Mouse (Mus musculus) limb, embryonic 14.5 days (tissue): ENCODE results near the gene H2afj. TPM values are rescaled to one million over a fixed set of nuclear protein-coding genes. Genes with fewer than 3 reads are reported as not detected.
A peak's percentile ranks its signal among the peaks of the same experiment; 100 is the strongest.

Source experiments
- ATAC-seq: fragments of 200-750 bp; cut with Nextera tagmentation; 2 replicates; pipeline ENCODE4 v1.8.0; 2017; ENCODE audit warnings: low read depth, moderate number of reproducible peaks, moderate TSS enrichment; ENCODE audit not compliant: low FRiP score
- DNase-seq: peaks from one replicate; pipeline ENCODE4 v3.0.0-alpha.2; 2015; ENCODE audit warnings: low spot score
- H3K27ac ChIP-seq: fragments of 300-500 bp; sonication (generic); replicated peaks from 2 replicates; pipeline ENCODE4 v1.5.1; 2014; ENCODE audit warnings: low read depth, mild to moderate bottlenecking, low read length, moderate library complexity, mixed read lengths
- H3K27me3 ChIP-seq: fragments of 300-500 bp; sonication (generic); 2 replicates; pipeline ENCODE4 v1.6.1; 2014; ENCODE audit warnings: low read length, mixed read lengths; ENCODE audit not compliant: control insufficient read depth, insufficient read depth
- H3K36me3 ChIP-seq: fragments of 300-500 bp; sonication (generic); 2 replicates; pipeline ENCODE4 v1.6.1; 2014; ENCODE audit warnings: mild to moderate bottlenecking, low read length, moderate library complexity, mixed read lengths; ENCODE audit not compliant: control insufficient read depth, insufficient read depth
- H3K4me1 ChIP-seq: fragments of 300-500 bp; sonication (generic); 2 replicates; pipeline ENCODE4 v1.6.1; 2014; ENCODE audit warnings: antibody characterized with exemption, low read length, mixed read lengths; ENCODE audit not compliant: control insufficient read depth, insufficient read depth
- H3K4me2 ChIP-seq: fragments of 300-500 bp; sonication (generic); replicated peaks from 2 replicates; pipeline ENCODE4 v1.6.1; 2014; ENCODE audit warnings: low read depth, mild to moderate bottlenecking, low read length, moderate library complexity; ENCODE audit not compliant: severe bottlenecking
- H3K4me3 ChIP-seq: fragments of 300-500 bp; sonication (generic); replicated peaks from 2 replicates; pipeline ENCODE4 v1.5.1; 2014; ENCODE audit warnings: low read length
- H3K9ac ChIP-seq: fragments of 300-500 bp; sonication (generic); 2 replicates; pipeline ENCODE4 v1.6.1; 2014; ENCODE audit warnings: mild to moderate bottlenecking, low read depth, low read length, moderate library complexity; ENCODE audit not compliant: severe bottlenecking
- H3K9me3 ChIP-seq: fragments of 300-500 bp; sonication (generic); 2 replicates; pipeline ENCODE4 v1.6.1; 2016; ENCODE audit warnings: low read length; ENCODE audit not compliant: control insufficient read depth
- POLR2A ChIP-seq: fragments of 200-500 bp; IDR thresholded peaks from 2 replicates; pipeline ENCODE4 v1.8.0; 2012; ENCODE audit warnings: inconsistent platforms, mild to moderate bottlenecking, moderate library complexity, borderline replicate concordance; ENCODE audit not compliant: insufficient read depth, insufficient read length; ENCODE audit errors: extremely low read depth
- WGBS: fragments of 180-500 bp; shearing (Covaris S2); extraction: QIAGEN DNeasy Blood & Tissue Kit; methylation state at CpG from one replicate; pipeline ENCODE4 v1.1.7; 2014; 5-methylcytosine and 5-hydroxymethylcytosine counted together
- polyA plus RNA-seq, 2 experiments: library from polyadenylated mRNA; depleted of rRNA in 1 of 2; stranded (reverse) in 1 of 2; unstranded in 1 of 2; fragments of >200 nt; fragmentation: Nextera tagmentation in 1 of 2; extraction: Ambion mirVana in 1 of 2; gene quantifications; 2 replicates each; pipeline versions ENCODE4 v1.2.1 to v1.2.3; 2012 to 2014

Gene H2afj
- 82.9 and 88.8 TPM in 2 replicates for polyA plus RNA-seq (2012; rRNA removed)
- 105 and 114 TPM in 2 replicates for polyA plus RNA-seq (2014; fragmentation: Nextera tagmentation; extraction: Ambion mirVana)

- peak within 1 kb of the TSS; percentile 72 for H3K4me2 ChIP-seq
- WGBS, result under 1% methylated on average over 33 of the region's 34 CpGs
- peak; percentile 93 for DNase-seq
- H3K9me3 ChIP-seq, result no peaks in the 10 kb centered on the region
- TF ChIP-seq POLR2A, result no peak
- ATAC-seq, result peak; percentile 89
- H3K36me3 ChIP-seq, result peaks cover 12% of the 10 kb centered on the region
- peak within 1 kb of the TSS; percentile 21 for H3K27ac ChIP-seq
- peaks cover 18% of the 10 kb centered on the region for H3K4me1 ChIP-seq
- no peaks in the 10 kb centered on the region for H3K27me3 ChIP-seq
- H3K9ac ChIP-seq, result peak within 1 kb of the TSS; percentile 57
- H3K4me3 ChIP-seq, result peak within 1 kb of the TSS; percentile 73
Observed at GRCm38 (mm10) chr6:136808014-136808417, at the start of gene H2afj. Gene H2afj, plus strand, starts transcription at chr6:136808244.

- Histone ChIP-seq H3K9ac (no peak overlapping the region), H3K36me3 (no peaks in the 10 kb centered on the region), H3K4me3 (no peak overlapping the region), H3K9me3 (no peaks in the 10 kb centered on the region), H3K4me1 (no peaks in the 10 kb centered on the region), H3K27ac (no peak overlapping the region), H3K4me2 (no peak overlapping the region), H3K27me3 (no peaks in the 10 kb centered on the region)
- WGBS, result 58% methylated on average over 1 of the region's 1 CpGs
- TF ChIP-seq POLR2A, result no peak
- DNase-seq, result no peak
- no peak for ATAC-seq
Observed at GRCm38 (mm10) chr6:136763912-136764311, 44.1 kb upstream of the H2afj start.

GRCm38 (mm10) chr6:136769143-136769542, 38.9 kb upstream of the H2afj start:
- Histone ChIP-seq H3K27me3 (no peaks in the 10 kb centered on the region), H3K36me3 (no peaks in the 10 kb centered on the region), H3K27ac (no peak overlapping the region), H3K4me1 (no peaks in the 10 kb centered on the region), H3K9me3 (no peaks in the 10 kb centered on the region), H3K4me3 (no peak overlapping the region), H3K9ac (no peak overlapping the region), H3K4me2 (no peak overlapping the region)
- DNase-seq (no peak), ATAC-seq (no peak)
- no peak for TF ChIP-seq POLR2A
- WGBS, result 83% methylated on average over 8 of the region's 8 CpGs

- Histone ChIP-seq H3K4me3 (no peak overlapping the region), H3K9me3 (no peaks in the 10 kb centered on the region), H3K4me2 (no peak overlapping the region), H3K9ac (no peak overlapping the region), H3K27me3 (no peaks in the 10 kb centered on the region), H3K27ac (no peak overlapping the region), H3K36me3 (no peaks in the 10 kb centered on the region), H3K4me1 (no peaks in the 10 kb centered on the region)
- ATAC-seq (no peak), DNase-seq (no peak)
- WGBS, result 82% methylated on average over 7 of the region's 7 CpGs
- no peak for TF ChIP-seq POLR2A
Observed at GRCm38 (mm10) chr6:136769859-136770258, 38.2 kb upstream of the H2afj start.

GRCm38 (mm10) chr6:136776392-136776791, 31.7 kb upstream of the H2afj start:
- H3K9me3 ChIP-seq, result no peaks in the 10 kb centered on the region; the same call in 1 of the 2 replicates
- H3K9ac ChIP-seq, result no peak overlapping the region
- no peak overlapping the region for H3K4me3 ChIP-seq
- H3K36me3 ChIP-seq, result no peaks in the 10 kb centered on the region
- H3K27me3 ChIP-seq, result no peaks in the 10 kb centered on the region
- no peak for TF ChIP-seq POLR2A
- no peak overlapping the region for H3K27ac ChIP-seq
- DNase-seq (no peak), ATAC-seq (no peak)
- no peak overlapping the region for H3K4me2 ChIP-seq
- 79% methylated on average over 1 of the region's 1 CpGs for WGBS
- H3K4me1 ChIP-seq, result peaks cover under 1% of the 10 kb centered on the region; the same call in 1 of the 2 replicates
